Mouse (Mus musculus): ENCODE measurements at regions not wholly inside any gene's neighbourhood (a gene's known extent, or its start where the extent isn't known, plus 50 kb on each side); places are given as distances from the start of the nearest gene placed in this dataset.

- TF ChIP-seq ZNF384 (IDR thresholded peaks at IDR 0.05; ENCODE audit: low read depth, low read length) (no peak), ZC3H11A (IDR thresholded peaks at IDR 0.05; ENCODE audit: borderline replicate concordance, low read depth, low read length) (no peak), HCFC1 (IDR thresholded peaks at IDR 0.05; ENCODE audit: borderline replicate concordance, insufficient read depth, low read length) (no peak), MAFK (IDR thresholded peaks at IDR 0.05; ENCODE audit: insufficient read depth, low read depth, low read length) (no peak)
Measured at GRCm38 (mm10) chr4:33716475-33717117, 207.8 kb upstream of the Cnr1 start.

Measured in ES-E14 (cell line).